Mouse (Mus musculus) lung, postnatal 10 days (tissue): ENCODE data around the gene Bmx.
A peak's percentile ranks its signal among the peaks of the same experiment; 100 is the strongest.

Experiments
- DNase-seq: peaks from one replicate; pipeline ENCODE4 v3.0.0; 2021

Gene Bmx

DNA sequence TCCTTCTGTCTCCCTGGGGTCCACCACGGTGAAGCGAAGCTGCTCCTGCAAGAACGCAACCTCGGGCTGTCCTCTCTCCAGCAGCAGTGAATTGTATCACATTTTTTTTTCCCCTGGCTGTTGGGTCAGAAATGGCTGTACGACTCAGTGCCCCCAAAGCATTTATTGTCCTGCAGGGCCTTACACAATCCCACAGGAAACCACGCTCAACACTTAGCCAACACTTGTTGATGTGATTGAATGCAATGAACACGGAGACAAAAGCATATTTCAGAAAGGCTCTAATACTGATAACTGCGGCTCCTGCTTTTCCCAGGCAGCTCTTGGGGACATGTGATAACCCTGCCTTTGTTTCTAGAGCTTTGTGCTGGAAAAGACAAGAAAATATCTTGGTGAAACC is at the start of gene Bmx:
Bmx (minus strand) TSS at position 137 of the 400 bp plus-strand sequence.
- peak; percentile 5 for DNase-seq

GRCm38 (mm10) chrX:164306250-164306649 is 48.3 kb upstream of the Bmx start:
- DNase-seq = peak; percentile 10

DNA sequence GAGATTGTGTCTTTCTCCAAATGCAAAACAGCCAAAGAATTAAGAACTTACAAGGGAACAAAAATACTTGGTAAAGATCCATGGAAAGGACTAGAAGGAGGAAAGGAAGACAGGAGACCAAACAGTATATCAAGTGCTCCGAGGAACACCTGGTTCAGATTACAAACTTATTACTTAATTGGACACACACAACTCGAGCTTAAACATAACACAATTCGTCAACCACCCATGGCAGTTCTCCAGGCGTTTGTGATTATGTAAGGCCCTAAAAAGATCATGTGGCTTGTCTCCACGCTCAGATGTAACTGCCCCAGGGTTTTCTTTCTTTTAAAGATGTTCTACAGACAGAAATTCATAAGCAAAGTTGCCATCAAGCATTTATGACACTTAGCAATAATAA is 33.2 kb upstream of the Bmx start:
- DNase-seq = no peak

GRCm38 (mm10) chrX:164287077-164287476 is 29.1 kb upstream of the Bmx start:
- DNase-seq = peak; percentile 56

GRCm38 (mm10) chrX:164283808-164284207 is 25.8 kb upstream of the Bmx start:
- no peak for DNase-seq

GRCm38 (mm10) chrX:164280918-164281647 is 23.1 kb upstream of the Bmx start:
- DNase-seq = no peak

- no peak for DNase-seq
These were observed 17.5 kb upstream of the Bmx start for GRCm38 (mm10) chrX:164275536-164275935.

- DNase-seq = no peak
These were observed 12.6 kb upstream of the Bmx start for GRCm38 (mm10) chrX:164270603-164271002.

- peak; percentile 84 for DNase-seq
These were observed 11.3 kb upstream of the Bmx start, which contains the start of gene Pir for GRCm38 (mm10) chrX:164269285-164269761. TSS of gene Pir (plus strand) at chrX:164269371.

DNA sequence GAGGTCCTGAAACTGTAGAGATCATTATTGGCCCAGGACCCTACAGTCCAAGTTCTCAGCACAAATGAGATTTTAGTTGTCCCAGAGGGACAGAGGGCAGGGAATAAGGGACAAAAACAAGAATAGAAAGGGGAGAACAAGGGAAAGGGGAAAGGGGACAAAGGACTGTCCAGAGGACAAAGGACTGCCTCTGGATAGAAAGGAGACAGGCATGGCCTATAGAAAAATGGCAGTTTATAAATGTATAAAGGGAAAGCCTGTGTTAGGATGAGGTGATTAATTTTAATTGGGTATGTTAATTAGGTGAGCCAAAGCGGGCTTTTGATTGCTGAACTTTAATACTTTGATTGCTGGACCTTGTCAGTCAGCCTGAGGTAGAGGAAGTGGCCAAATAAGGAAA is 6.9 kb upstream of the Bmx start:
- no peak for DNase-seq

DNA sequence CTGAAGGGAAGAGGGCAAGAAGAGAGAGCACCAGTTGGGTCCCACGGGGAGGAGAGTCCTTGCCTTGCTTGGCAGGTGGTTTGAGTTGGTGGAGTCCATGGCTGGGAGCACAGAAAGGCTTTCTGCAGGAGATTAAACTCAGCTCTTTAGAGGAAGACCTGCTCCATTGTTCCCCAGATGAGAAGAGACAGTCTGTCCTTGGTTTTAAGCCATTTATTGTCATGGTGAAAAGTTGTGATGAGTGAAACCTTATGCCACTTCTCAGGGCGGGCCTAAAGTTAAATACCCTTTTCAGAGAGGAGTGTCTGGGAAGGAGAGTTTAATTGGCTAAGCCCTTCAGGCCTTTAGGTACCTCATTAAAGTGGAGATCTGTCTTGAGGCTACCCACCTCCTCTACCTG is 4.3 kb upstream of the Bmx start:
- no peak for DNase-seq

DNA sequence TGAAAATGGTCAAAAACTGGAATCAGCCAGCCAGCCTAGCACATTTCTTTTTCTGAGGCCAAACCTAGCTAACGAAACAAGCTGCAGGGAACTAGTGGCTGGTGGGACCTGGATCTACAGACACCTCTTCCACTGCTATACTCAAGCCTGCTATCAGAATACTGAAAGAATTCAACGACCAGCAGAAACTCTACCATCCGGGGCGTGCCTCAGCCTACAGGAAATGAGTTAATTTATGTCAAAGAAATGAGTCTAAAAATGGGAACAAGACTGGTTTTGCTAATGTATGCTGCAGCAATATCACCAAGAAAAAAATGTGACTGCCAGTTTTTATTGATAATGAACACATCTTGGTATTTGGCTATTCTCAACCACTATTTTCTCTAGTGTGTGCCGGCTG is 669 bp upstream of the Bmx start:
- no peak for DNase-seq

DNA sequence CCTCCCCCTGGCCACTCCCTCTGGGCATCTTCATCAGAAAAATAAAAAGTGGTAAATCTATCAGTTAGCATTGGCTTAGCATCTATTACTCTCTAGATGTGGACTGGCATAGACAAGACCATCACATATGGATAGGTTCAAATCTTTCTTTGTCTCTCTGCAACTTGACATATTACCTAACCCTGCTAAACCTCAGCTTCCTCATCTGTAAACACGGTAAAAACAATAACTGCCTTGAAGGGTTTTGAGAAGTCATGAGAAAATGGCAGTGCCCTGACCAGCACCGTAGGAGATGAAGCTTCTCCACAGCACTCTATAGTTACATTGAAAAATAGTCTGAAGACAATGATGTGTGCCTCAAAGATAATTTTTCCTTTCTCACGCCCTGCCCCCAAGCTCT is 1.5 kb downstream of the Bmx start:
- DNase-seq = no peak

DNA sequence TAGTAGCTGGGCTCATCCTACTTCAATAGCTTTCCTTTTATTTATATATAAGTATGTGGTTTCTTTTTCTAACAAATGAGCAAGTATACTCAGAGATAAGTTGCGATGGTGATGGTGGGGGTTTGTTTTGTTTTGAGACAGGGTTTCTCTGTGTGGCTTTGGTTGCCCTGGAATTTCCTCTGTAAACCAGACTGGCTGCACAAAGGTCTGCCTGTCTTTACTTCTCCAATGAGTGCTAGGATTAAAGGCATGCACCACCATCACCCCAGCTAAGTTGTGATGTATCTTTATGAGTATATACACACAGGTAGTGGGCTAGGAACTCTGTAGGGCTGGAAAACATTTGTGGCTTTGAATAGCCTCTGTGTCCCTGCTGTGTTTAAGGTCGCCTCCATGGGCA is 11.3 kb downstream of the Bmx start:
- DNase-seq = no peak

GRCm38 (mm10) chrX:164245714-164246113 is 12.3 kb downstream of the Bmx start:
- peak; percentile 22 for DNase-seq

- DNase-seq = peak; percentile 21
These were observed 24.6 kb downstream of the Bmx start for GRCm38 (mm10) chrX:164233380-164233779.

DNA sequence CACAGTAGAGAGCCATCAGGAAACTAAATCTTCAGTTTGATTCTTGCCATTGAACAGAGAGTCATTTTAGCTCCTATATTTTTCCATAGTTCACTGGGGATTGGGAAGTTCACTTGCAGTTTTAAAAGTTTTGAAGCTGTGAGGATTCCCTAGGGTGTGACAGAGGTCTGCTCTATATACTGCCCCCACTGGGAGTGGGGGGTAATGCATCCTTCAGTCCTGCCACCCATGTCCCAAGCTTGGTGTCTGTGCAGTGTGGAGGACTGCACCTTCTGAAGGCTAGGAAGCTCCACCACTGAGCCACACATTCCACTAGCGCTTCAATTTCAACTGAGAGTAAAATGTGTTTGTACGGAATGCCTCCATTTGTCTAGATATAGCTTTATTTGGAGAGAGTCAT is 36.0 kb downstream of the Bmx start:
- peak; percentile 7 for DNase-seq

GRCm38 (mm10) chrX:164200547-164200946 is 57.4 kb downstream of the Bmx start:
- peak; percentile 2 for DNase-seq

DNA sequence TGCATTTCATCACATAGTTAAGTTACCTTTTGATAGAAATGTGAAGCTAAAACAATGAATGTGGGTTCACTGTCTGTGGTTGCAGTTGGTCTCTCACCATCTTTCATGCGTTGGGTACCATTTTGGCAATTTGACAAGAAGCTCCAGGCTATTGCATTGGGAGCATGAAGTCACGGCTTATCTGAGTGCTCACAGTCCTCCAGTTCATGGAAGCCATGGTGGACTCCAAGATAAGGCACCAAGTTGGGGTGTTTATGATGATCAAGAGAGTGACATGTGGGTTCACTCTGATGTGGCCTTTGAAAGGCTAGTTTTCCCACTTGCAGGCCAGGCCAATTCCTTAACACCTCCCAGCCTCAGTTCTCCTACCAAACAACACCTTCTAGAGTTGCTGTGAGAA is 60.3 kb downstream of the Bmx start:
- no peak for DNase-seq

DNA sequence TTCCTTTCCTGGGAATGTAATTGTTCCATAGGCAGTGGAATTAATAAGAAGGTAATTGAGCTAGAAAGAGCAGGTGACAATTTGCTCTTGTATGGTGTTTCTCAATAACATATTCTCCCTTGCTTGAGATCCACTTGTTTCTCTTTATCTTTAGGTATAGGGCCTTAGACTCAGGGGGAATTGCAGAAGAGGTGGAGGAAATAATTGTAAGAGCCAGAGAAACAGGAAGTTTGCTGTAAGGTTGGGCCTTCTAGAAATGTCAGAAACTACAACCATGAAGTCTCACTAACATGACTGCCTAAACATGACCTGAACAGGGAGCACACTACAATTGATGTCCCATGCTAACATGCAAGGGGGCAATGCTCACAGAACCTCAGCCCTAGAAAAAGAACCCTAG is 68.1 kb downstream of the Bmx start:
- DNase-seq = no peak

DNA sequence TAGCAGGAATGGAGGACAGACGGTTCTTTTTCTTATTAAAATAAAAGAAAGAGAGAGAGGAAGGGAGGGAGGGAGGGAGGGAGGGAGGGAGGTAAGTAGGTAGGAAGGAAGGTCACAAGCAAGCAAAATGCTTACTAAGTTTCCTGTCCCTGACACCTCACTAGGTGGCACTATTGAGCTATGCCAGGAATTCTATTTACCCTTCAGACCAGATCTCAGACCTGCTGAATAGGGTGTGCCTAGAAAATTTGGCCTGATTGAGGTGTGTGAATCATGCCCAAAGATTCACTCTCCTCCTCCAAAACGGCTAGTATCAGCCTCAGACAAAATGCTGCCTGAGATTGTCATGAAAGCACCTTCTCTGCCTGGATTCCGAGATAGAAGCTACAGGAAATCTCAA is 74.1 kb downstream of the Bmx start:
- peak; percentile 66 for DNase-seq

GRCm38 (mm10) chrX:164179746-164180145 is 78.2 kb downstream of the Bmx start:
- DNase-seq = peak; percentile 69

- DNase-seq = no peak
These were observed 79.1 kb downstream of the Bmx start for GRCm38 (mm10) chrX:164178856-164179255.

- no peak for DNase-seq
These were observed 82.2 kb downstream of the Bmx start for GRCm38 (mm10) chrX:164175780-164176179.

- DNase-seq = no peak
These were observed 82.7 kb downstream of the Bmx start for GRCm38 (mm10) chrX:164175311-164175710.
